Mouse (Mus musculus) midbrain, embryonic 11.5 days (tissue): ENCODE results near the gene Scarb2. TPM values are rescaled to one million over a fixed set of nuclear protein-coding genes. Genes with fewer than 3 reads are reported as not detected.
A peak's percentile ranks its signal among the peaks of the same experiment; 100 is the strongest.

Experiments
- ATAC-seq: fragments of 200-750 bp; cut with Nextera tagmentation; 2 replicates; pipeline ENCODE4 v1.8.0; 2017; ENCODE audit warnings: moderate TSS enrichment, moderate library complexity; ENCODE audit not compliant: low FRiP score
- DNase-seq: peaks from one replicate; pipeline ENCODE4 v3.0.0; 2015; ENCODE audit warnings: low spot score; ENCODE audit errors: missing footprints
- H3K27ac ChIP-seq: fragments of 300-500 bp; sonication (generic); 2 replicates; pipeline ENCODE4 v1.5.1; 2014; ENCODE audit warnings: low read depth, low read length
- H3K27me3 ChIP-seq: fragments of 300-500 bp; sonication (generic); 2 replicates; pipeline ENCODE4 v1.6.1; 2014; ENCODE audit warnings: mild to moderate bottlenecking, low read length, moderate library complexity, mixed read lengths; ENCODE audit not compliant: control insufficient read depth, insufficient read depth
- H3K36me3 ChIP-seq: fragments of 300-500 bp; sonication (generic); 2 replicates; pipeline ENCODE4 v1.6.1; 2014; ENCODE audit warnings: mild to moderate bottlenecking, low read length, moderate library complexity, mixed read lengths; ENCODE audit not compliant: control insufficient read depth, insufficient read depth
- H3K4me1 ChIP-seq: fragments of 300-500 bp; sonication (generic); 2 replicates; pipeline ENCODE4 v1.6.1; 2014; ENCODE audit warnings: low read length; ENCODE audit not compliant: control insufficient read depth, insufficient read depth
- H3K4me2 ChIP-seq: fragments of 300-500 bp; sonication (generic); 2 replicates; pipeline ENCODE4 v1.6.1; 2014; ENCODE audit warnings: mild to moderate bottlenecking, moderate library complexity
- H3K4me3 ChIP-seq: fragments of 300-500 bp; sonication (generic); 2 replicates; pipeline ENCODE4 v1.5.1; 2014; ENCODE audit warnings: low read depth, low read length
- H3K9ac ChIP-seq: fragments of 300-500 bp; sonication (generic); 2 replicates; pipeline ENCODE4 v1.6.1; 2014; ENCODE audit warnings: low read length
- H3K9me3 ChIP-seq: fragments of 300-500 bp; sonication (generic); 2 replicates; pipeline ENCODE4 v1.6.1; 2016; ENCODE audit warnings: low read length; ENCODE audit not compliant: control insufficient read depth
- WGBS: fragments of 180-500 bp; shearing (Covaris S2); extraction: QIAGEN DNeasy Blood & Tissue Kit; methylation state at CpG from one replicate; pipeline ENCODE4 v1.1.7; 2014; 5-methylcytosine and 5-hydroxymethylcytosine counted together
- polyA plus RNA-seq: library from polyadenylated mRNA; unstranded; fragments of >200 nt; fragmentation: Nextera tagmentation; extraction: Ambion mirVana; gene quantifications from 2 replicates; pipeline ENCODE4 v1.2.1, GENCODE M21; 2014

Gene Scarb2
- polyA plus RNA-seq, 1 experiment from 2014 or later = 11.2 TPM

- WGBS = 15% methylated on average over 5 of the region's 5 CpGs
- ATAC-seq = 0 out of 2 replicates have a peak, but pooled peaks have one; percentile 27
Observed at GRCm38 (mm10) chr5:92461321-92461720, 45.3 kb downstream of the Scarb2 start.

GRCm38 (mm10) chr5:92458726-92459125 is 47.9 kb downstream of the Scarb2 start:
- Histone ChIP-seq H3K4me2 (no peak overlapping the region), H3K4me1 (no peaks in the 10 kb centered on the region), H3K9ac (no peak overlapping the region), H3K27me3 (no peaks in the 10 kb centered on the region), H3K4me3 (no peak overlapping the region), H3K9me3 (no peaks in the 10 kb centered on the region), H3K36me3 (peaks cover 9% of the 10 kb centered on the region; the same call in 1 of the 2 replicates), H3K27ac (no peak overlapping the region)
- no peak for ATAC-seq
- WGBS = 23% methylated on average over 5 of the region's 5 CpGs
- no peak for DNase-seq

More at GRCm38 (mm10) chr5:92461321-92461720, 45.3 kb downstream of the Scarb2 start:
- H3K27me3 ChIP-seq = no peaks in the 10 kb centered on the region
- H3K36me3 ChIP-seq = no peaks in the 10 kb centered on the region
- DNase-seq = no peak
- H3K4me2 ChIP-seq = no peak overlapping the region
- H3K9me3 ChIP-seq = no peaks in the 10 kb centered on the region
- no peak overlapping the region for H3K9ac ChIP-seq
- H3K27ac ChIP-seq = no peak overlapping the region
- H3K4me3 ChIP-seq = no peak overlapping the region
- H3K4me1 ChIP-seq = no peaks in the 10 kb centered on the region

GRCm38 (mm10) chr5:92457410-92457809 is 49.2 kb downstream of the Scarb2 start:
- no peaks in the 10 kb centered on the region for H3K4me1 ChIP-seq
- DNase-seq = no peak
- no peak overlapping the region for H3K27ac ChIP-seq
- 83% methylated on average over 2 of the region's 2 CpGs for WGBS
- no peak for ATAC-seq
- no peaks in the 10 kb centered on the region for H3K9me3 ChIP-seq
- no peaks in the 10 kb centered on the region for H3K27me3 ChIP-seq
- H3K4me2 ChIP-seq = no peak overlapping the region
- no peak overlapping the region for H3K4me3 ChIP-seq
- no peak overlapping the region for H3K9ac ChIP-seq
- H3K36me3 ChIP-seq = peaks cover 9% of the 10 kb centered on the region; the same call in 1 of the 2 replicates

- Histone ChIP-seq H3K27me3 (no peaks in the 10 kb centered on the region), H3K9ac (no peak overlapping the region), H3K4me2 (no peak overlapping the region), H3K4me3 (no peak overlapping the region), H3K27ac (no peak overlapping the region), H3K4me1 (no peaks in the 10 kb centered on the region), H3K9me3 (no peaks in the 10 kb centered on the region), H3K36me3 (peaks cover 9% of the 10 kb centered on the region; the same call in 1 of the 2 replicates)
- ATAC-seq (no peak), DNase-seq (no peak)
- 95% methylated on average over 5 of the region's 5 CpGs for WGBS
Observed at GRCm38 (mm10) chr5:92452876-92453275, 53.8 kb downstream of the Scarb2 start.

DNA sequence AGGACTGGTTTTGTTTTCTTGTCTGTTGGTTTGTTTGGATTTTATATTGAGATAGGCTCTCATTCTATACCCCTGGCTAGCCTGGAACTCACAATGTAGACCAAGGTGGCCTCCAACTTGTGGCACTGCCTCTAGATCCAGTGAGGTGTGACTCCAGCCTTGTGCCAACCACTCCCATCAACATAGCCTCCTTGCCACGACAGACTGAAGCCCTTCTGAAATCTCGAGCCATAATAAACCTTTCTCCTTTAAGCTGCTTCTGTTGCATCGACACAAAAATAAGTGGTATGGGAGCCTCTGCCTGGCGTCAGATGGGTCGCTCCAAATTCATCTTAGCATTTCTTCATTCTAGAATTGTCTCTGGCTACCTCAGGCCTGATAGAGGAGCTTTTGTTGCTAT is 59.9 kb downstream of the Scarb2 start:
- Histone ChIP-seq H3K36me3 (no peaks in the 10 kb centered on the region; the same call in 1 of the 2 replicates), H3K9ac (no peak overlapping the region), H3K9me3 (no peaks in the 10 kb centered on the region), H3K4me2 (no peak overlapping the region), H3K4me3 (no peak overlapping the region), H3K27ac (no peak overlapping the region), H3K27me3 (no peaks in the 10 kb centered on the region), H3K4me1 (no peaks in the 10 kb centered on the region)
- ATAC-seq (no peak), DNase-seq (no peak)
- 96% methylated on average over 5 of the region's 5 CpGs for WGBS

DNA sequence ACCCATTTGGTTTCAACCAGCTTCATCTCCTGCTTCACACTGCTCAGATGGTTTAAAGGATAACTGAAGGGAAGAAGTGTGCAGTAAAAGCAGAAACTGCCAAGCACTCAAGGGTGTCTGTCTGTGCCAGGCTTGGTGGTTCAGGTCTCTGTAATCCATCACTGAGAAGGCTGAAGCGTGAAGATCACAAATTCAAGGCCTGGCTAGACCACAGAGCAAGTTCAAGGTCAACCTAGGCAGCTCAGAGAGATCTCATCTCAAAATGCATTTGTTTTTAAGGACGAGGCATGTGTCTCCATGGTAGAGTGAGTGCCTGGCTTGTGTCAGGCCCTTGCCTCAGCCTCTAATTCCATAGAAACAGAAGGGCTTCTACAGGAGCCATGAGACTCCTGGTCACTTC is 61.6 kb downstream of the Scarb2 start:
- H3K4me3 ChIP-seq = no peak overlapping the region
- H3K4me2 ChIP-seq = no peak overlapping the region
- no peaks in the 10 kb centered on the region for H3K27me3 ChIP-seq
- 94% methylated on average over 2 of the region's 2 CpGs for WGBS
- no peak for DNase-seq
- no peak overlapping the region for H3K9ac ChIP-seq
- ATAC-seq = no peak
- no peaks in the 10 kb centered on the region; the same call in 1 of the 2 replicates for H3K36me3 ChIP-seq
- no peak overlapping the region for H3K27ac ChIP-seq
- no peaks in the 10 kb centered on the region for H3K9me3 ChIP-seq
- no peaks in the 10 kb centered on the region for H3K4me1 ChIP-seq

- no peaks in the 10 kb centered on the region for H3K27me3 ChIP-seq
- ATAC-seq = no peak
- no peak overlapping the region for H3K9ac ChIP-seq
- WGBS = 92% methylated on average over 7 of the region's 7 CpGs
- DNase-seq = no peak
- H3K27ac ChIP-seq = no peak overlapping the region
- no peaks in the 10 kb centered on the region for H3K4me1 ChIP-seq
- H3K9me3 ChIP-seq = no peaks in the 10 kb centered on the region
- no peak overlapping the region for H3K4me3 ChIP-seq
- H3K4me2 ChIP-seq = no peak overlapping the region
- no peaks in the 10 kb centered on the region for H3K36me3 ChIP-seq
Observed at GRCm38 (mm10) chr5:92442914-92443313, 63.7 kb downstream of the Scarb2 start.

- Histone ChIP-seq H3K4me1 (no peaks in the 10 kb centered on the region), H3K27ac (no peak overlapping the region), H3K9me3 (no peaks in the 10 kb centered on the region), H3K27me3 (no peaks in the 10 kb centered on the region), H3K4me3 (no peak overlapping the region), H3K9ac (no peak overlapping the region), H3K4me2 (no peak overlapping the region), H3K36me3 (no peaks in the 10 kb centered on the region)
- 88% methylated on average over 5 of the region's 5 CpGs for WGBS
- DNase-seq (no peak), ATAC-seq (no peak)
Observed at GRCm38 (mm10) chr5:92441494-92441893, 65.1 kb downstream of the Scarb2 start.

DNA sequence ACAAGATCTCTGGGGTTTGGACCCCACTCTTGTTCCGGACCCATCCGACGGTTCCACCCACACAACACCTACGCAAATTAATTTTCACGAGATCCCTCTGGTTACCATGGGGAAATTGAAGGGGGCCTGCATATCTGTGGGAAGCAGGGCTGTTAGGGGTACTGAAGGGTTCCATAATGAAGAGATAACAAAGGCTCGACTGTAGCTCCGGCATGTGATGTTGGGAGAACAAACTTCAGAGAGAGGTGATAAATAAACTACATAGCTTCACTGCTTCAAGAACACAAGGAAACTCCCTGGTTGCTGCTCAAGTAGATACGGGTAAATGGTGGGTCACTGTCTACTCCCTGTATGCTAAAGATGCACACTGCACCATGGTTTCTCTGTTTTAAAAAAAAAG is 68.1 kb downstream of the Scarb2 start:
- ATAC-seq (no peak), DNase-seq (no peak)
- H3K9ac ChIP-seq = no peak overlapping the region
- H3K36me3 ChIP-seq = no peaks in the 10 kb centered on the region
- WGBS = 92% methylated on average over 8 of the region's 8 CpGs
- H3K9me3 ChIP-seq = no peaks in the 10 kb centered on the region
- H3K4me1 ChIP-seq = peaks cover 5% of the 10 kb centered on the region
- H3K4me3 ChIP-seq = no peak overlapping the region
- no peak overlapping the region for H3K4me2 ChIP-seq
- no peak overlapping the region for H3K27ac ChIP-seq
- H3K27me3 ChIP-seq = no peaks in the 10 kb centered on the region
